Mouse (Mus musculus) gonadal fat pad, adult 2 months (tissue): ENCODE data around the gene Misp. TPM values are rescaled to one million over a fixed set of nuclear protein-coding genes. Genes with fewer than 3 reads are reported as not detected.

Experiments
- DNase-seq: peaks from one replicate; pipeline ENCODE4 v3.0.0-alpha.2; 2012; ENCODE audit warnings: low read depth
- polyA plus RNA-seq: library from polyadenylated mRNA; depleted of rRNA; stranded (reverse); fragments of >200 nt; gene quantifications from 2 replicates; pipeline ENCODE4 v1.2.3, GENCODE M21; 2012

Gene Misp
- polyA plus RNA-seq, 1 experiment = 0.59 TPM

DNA sequence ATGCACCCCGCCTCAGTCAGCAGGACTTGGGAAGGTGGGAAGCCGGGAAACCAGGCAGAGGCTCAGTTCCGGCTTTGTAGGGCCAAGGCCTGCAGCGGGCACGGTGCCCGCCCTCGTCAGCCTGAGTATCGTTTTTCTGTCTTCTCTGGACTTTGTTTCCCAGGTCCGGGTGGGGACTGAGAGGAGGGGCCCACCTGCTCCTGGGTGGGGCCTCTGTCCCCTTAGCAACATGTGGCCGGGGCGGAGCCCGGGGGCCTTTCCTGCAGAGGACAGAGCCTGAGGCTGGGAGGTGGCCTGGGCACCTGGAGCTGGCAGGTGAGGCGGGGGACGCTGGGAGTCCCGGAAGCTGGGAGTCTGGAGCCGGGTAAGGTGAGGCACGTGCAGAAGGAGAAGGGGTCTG, 1.6 kb downstream of the Misp start:
- no peak for DNase-seq

DNA sequence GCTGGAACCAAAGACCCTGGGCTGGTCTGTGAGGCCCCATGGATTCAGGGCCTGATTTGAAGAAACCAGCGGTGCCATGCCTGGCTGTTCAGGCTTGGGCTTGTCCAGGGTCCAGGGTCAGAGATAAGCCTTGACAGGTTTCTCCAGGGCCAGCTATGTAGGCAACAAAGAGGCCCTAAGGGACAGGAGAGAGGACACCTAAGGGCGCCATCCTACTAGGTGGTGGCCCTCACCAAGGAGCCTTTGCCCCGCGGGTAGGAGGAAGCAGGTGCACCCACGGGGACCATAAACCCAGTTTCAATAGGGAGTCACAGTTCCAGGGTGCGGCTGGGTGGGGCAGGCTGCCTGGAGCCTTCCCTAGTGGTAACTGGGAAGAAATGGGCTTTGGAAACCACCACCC, 2.2 kb downstream of the Misp start:
- no peak for DNase-seq

DNA sequence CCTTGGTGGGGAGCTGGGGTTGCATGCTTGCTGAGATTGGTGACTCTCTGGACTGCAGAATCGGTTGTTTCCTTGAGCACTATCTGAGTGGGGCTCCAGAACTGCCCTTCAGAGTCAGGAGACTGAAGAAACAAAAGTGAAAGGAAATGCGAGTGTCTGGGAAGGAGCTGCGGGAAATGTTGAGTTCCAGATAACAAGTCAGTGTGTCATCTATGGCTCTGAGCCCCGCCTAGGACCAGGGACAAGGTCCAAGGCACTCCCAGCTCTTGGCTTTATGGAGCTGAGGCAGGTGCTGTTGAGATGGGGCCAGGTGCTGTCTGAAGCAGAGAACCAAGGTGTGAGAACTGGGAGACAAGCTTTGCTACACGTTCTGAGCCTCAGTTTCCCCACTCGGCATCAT, 3.6 kb downstream of the Misp start:
- DNase-seq = no peak

DNA sequence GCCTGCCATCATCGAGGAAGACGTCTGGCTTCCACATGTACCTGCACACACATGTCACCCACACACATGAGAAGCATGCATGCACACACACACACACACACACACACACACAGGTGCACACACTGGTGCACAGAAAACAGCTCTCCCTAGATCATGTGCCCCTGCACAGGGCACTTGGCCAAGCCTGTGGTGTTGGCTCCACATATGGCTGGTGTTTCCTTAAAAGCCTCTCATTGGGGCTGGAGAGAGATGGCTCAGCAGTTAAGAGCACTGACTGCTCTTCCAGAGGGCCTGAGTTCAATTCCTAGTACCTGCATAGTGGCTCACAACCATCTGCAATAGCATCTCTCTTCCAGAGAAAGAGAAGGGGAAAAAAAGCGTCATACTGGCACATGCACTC, 10.8 kb downstream of the Misp start:
- DNase-seq = no peak

DNA sequence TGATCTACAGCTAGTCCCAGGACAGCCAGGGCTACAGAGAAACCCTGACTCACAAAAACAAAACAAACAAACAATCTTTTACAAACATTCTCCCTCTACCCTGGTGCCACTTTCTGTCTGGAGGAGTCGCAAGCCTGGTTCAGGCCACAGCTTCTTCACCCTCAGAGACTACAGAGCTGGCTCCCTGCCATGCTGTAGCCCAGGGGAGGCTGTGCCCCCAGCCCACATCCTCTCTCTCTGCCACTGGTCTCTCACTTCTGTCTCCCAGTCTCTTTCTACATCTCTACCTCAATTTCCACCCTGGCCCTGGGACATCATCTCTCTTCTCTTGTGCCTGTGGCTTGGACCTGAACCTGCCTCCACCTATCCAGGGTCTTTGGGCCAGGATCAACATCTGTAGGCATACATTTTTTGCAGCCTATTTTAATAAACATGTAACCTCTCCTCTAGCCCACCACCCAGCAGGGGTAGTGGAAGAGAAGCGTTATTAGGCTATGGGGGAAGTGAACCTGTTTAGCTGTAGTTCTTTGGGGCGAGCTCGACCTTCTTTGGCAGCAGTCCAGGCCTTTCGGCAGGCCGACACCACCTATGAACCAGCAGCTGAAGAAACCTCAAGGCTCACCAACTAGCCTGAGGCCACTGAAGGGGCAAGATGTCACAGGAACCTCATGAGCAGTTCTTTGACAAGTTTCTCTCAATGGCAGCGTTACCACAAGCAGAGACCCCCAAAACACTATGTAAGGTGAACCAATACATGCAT, 11.4 kb downstream of the Misp start:
- no peak for DNase-seq

DNA sequence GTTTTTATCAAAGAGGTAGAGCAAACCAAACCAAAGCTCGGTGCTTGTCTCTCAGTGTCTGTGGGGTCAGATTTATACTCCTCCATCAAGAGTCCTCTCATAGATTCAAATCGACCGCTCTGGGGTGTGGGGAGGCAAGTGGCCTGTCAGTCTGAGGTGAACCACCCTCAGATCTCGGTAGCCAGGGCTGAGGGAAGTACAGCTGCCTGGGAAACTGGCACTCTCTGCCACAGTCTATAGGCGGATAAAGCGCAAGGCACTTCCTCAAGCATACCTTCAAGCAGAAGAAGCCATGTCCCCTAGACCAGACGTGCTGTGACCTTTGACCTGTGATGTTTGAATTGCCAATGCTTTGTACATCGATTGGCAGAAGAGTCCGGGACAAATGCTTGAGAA, 12.0 kb downstream of the Misp start:
- DNase-seq = no peak

DNA sequence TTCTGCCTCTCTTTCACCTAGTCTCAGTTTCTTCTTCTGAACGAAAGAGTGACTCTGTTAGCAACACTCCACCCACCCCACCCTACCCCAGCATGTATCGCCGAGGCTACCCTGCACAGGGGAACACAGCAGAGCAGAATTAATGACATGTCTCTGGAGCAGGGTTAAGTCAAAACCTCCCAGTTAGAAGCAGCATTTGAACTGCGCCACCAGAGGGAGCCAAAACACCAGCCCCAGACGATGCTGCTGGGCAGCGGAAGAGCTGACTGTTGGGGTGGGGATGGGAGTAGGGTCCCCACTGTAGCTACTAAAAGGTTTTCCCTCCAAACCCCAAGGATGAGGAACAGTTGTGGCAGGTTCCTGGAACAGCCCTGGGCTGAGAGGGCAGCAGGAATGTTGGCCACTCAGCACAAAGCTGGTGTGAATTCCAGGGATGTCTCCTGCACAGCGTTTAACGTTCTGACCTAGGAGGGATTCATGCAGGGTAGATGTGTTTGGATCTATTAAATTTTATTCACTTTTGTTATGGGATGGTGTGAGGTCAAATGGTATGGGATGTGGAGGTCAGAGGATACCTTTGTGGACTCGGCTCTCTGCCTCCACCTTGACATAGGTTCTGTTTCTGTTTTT, 14.1 kb downstream of the Misp start:
- DNase-seq = no peak

DNA sequence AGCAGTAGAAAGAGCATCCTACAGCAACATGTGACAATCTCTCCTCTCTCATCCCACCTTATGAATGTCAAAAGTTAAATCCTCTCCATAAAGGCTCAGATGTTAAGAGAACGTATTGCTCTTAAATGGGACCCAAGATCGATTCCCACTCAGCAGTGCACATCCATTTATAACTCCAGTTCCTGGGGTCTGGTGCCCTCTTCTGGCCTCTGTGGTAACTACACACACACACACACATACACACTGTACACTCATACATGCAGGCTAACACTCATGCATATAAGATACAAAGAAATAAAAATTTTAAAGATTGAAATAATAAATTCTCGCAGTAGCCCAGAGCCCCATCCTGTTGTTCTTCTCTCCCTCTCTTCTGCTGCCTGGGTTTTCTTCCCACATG, 16.1 kb downstream of the Misp start:
- DNase-seq = no peak

DNA sequence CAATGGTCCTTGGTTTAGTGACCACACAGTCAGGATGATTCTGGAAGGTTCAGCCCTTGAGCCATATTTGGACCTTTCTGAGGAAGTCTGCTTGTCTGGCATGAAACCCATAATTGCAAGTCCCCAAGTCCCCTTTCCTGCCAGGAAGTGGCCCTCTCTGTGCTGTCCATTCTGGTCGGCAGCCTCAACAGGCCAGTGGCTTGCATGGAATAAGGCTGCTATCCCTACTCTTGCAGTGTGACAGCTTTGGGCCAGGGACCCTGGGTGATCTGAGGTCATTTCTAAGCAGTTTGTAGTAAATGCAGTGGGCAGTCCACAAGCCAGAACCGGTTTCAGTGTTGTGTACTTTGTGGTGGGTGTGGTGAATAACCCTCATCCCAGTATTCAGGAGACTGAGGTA, 17.4 kb downstream of the Misp start:
- DNase-seq = no peak

DNA sequence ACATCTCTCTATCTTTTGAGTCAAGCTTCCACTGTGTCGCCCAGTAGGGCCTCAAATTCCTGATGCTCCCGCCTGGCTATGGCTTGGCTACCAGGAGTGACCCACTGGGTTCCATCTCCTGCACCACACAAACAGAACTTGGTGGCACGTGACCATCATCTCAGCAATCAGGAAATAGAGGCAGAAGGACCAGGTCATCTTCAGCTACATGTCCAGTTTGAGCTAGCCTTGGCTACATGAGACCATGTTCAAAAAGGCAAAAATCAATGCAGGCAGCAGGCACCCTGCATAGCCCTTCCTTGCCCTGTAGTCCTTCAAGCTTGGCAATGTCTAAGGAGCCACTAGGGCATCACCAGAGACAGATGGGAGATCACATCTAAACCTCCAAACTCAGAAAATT, 19.3 kb downstream of the Misp start:
- DNase-seq = no peak

DNA sequence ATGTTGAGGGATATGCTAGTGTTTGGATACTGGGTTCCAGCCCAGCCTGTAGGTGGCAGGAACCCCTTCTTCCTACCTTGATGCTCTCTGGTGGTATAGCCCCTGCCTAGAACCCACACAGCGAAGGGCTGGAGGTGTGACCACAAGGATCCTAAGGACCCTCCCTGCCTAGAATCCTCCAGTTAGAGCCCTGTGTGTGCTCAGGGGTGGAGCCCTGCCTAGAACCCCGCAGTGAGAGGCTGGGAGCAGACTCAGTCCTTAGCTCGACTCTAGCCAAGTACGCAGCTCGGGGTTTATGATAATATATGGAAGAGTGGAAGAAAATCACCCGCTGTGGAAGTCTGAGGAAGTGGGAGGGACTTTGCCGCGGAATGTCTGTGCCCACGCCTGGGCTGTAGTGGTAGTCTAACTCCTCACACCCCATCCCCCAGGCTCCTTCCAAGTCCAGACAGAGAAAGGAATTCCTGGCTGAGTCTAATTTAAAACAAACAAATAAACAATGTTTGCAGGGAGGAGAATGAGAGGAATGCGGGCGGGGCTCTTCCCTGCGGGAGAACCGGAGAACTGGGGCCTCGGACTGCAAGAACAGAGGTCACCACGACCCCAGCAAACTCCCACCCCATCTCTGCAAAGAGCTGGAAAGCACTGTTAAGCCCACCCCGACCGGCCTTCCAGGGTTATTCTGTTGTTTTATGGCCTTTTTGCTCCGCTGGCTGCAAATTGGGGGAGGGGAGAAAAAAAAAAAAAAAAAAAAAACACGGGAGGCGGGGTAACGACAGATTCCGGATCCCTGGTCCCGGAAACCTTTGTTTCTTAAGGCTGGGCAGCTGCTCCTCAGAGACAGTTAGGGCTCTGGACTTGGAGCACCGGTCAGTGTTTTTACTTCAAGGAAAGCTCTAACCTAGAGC, 20.1 kb downstream of the Misp start:
- DNase-seq = peak; percentile 55

DNA sequence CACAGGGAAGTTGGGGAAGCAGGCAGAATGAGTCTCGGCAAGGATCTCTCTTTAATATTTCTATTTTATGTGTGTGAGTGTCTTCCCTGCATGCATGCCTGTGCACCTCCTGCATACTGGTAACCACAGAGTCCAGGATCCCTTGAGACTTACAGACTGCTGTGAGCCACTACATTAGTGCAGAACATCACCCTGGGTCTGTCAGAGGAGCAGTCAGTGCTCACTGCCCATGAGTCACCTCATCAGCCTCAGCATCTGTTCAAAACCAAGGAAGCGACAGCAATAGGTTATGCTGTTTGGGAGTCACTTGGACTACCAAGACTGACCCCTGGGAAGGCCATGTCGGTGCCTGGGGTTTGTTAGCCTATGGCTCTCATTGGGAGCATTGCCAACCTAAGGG, 21.5 kb downstream of the Misp start:
- DNase-seq = no peak

DNA sequence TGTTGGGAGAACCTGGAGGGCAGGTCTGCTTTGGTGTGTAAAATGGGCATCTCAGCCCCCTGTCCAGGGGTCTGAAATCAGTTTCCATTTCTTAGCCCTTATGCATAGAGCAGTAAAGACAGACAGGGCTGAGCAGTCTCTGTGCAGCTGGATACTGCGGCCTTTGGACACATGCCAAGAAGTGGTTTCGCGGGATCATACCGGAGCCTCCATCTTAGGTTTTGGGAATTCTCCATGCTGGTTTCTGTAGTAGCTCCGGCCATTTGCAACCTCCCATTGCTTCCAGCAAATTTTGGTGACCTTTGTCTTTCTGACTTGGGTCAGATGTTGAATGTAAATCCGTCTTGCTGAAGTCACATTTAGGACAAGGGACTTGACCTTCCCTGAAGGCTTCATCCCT, 22.7 kb downstream of the Misp start:
- DNase-seq = no peak

DNA sequence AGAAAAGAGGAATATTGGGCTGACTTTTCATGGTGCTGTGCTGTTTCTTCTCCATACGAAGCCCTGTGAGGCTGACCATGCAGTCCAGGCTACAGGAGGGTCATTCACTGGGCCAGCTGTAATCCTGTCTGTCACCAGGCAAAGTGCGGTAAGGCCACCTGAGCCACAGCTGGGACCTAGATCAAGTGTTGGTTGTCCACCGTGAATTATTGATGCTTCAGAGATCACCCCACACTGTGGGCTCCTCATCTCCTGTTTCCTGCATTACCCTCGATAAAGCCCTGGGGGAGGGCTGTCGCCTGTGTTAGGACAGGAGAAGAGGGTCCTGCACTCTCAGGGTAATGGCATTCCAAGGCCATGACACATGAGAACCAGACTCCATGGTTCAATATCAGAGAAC, 25.8 kb downstream of the Misp start:
- DNase-seq = no peak

DNA sequence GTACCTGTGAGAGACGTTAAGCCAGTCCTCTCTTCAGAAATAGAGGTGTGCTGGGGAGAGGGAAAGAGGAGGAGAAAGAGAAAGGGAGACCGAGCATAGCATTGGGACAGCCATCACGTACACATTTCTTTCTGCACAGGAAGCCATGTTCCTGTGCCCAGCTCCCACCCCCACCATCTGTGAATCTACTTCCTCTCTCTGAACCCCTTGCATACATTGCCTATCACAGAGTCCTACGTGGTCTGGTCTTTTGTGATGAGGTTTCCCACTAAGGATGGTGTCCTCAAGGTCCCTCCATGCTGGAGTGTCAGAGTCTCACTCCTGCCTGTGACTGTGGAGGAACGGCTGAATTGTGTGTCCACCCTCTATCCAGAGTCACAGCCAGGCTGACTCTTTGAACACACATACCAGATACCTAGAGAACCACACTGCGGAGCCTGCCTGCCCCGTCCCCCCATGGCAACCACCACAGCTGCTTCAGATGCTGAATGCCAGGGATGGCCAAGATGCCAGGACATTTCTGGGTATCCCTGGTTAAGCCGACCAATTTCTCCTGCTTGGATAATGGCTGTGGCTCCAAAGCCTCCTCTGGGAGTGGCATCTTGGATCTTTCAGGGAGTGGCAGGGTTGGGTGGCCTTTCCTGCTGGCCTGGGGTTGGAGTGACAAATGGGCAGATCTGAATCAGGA, 29.3 kb downstream of the Misp start:
- no peak for DNase-seq

DNA sequence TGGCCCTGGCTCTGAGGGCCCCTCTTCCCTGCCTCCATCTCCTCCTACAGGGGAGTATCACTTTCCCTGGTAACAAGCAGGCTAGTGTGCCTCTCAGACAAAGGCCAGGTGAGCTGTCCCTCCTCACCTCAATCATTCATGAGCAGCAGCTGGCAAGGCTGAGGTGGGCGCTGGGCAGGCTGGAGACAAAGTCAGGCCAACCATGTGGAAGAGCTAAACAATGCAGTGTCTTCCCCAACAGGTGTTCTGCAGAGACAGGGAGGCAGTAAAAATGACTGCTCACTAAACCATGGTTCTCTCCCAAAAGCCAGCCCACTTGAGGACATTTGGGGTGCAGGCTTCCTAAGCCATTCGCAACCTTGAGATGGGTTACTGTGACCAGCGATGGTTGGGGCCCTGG, 30.9 kb downstream of the Misp start:
- DNase-seq = no peak

DNA sequence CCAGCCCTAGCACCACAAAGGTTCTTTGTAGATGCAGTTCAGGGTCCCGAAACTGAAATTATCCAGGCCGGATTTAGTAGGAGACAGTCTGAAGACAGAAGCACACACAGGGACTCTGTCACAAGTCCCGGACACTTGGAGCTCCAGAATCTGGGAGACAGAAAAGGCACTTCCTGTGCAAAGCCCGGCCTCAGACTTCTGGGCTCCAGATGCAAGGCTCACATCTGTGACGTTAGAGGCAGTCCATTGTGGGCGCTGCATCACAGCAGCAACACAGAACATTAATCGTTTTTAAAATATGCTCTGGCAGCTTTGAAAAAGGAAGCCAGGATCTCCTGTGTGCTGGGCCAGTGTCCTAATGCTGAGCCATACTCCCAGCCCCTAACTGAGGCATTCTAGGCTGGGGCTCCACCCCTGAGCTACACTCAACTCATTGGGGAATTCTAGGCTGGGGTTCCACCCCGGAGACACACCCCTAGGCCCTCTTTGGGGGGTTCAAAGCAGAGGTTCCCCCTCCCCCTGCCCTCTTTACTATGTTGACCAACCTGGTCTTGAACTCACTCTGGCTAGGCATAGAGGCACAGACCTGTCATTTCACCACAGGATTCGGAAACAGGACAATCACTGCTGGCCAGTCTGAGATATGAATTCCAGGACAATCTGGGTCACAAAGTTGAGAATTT, 31.5 kb downstream of the Misp start:
- DNase-seq = no peak

DNA sequence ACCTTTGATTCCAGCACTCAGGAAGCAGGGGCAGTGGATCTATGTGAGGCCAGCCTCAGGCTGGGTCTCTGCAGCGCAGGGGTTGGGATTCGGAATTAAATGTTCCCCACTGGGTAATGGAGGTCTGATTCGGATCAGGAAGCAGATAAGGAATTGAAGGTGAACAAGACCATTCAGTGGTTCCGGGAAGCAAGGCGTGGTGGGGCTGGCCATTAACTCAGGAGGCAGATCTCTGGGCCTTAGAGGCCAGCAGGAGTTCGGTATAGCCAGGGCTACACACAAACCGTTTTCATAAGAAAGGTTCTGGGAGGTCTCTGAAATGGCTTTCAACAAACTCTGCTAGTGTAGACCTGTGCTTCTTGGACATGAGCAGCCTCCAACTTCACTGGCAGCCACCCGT, 32.0 kb downstream of the Misp start:
- no peak for DNase-seq

DNA sequence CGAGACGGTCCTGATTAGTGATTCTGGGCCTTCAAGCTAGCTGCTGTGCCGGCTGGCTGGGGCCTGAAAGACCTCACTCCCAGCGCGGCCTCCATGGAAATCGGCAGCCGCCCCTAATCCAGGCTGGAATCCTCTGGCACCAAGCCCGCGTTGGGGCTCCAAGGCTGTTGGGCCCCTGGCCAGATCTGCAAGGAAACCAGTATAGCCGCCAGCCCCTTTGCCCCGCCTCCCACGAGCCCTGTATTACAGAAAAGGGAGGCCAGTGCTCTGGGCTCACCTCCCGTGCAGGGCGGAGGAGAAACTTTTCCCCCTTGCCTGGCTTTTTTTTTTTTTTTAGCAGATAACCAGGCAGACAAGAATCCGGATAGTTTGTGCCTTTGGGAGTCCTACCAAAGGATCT, 32.6 kb downstream of the Misp start:
- DNase-seq = peak; percentile 62

DNA sequence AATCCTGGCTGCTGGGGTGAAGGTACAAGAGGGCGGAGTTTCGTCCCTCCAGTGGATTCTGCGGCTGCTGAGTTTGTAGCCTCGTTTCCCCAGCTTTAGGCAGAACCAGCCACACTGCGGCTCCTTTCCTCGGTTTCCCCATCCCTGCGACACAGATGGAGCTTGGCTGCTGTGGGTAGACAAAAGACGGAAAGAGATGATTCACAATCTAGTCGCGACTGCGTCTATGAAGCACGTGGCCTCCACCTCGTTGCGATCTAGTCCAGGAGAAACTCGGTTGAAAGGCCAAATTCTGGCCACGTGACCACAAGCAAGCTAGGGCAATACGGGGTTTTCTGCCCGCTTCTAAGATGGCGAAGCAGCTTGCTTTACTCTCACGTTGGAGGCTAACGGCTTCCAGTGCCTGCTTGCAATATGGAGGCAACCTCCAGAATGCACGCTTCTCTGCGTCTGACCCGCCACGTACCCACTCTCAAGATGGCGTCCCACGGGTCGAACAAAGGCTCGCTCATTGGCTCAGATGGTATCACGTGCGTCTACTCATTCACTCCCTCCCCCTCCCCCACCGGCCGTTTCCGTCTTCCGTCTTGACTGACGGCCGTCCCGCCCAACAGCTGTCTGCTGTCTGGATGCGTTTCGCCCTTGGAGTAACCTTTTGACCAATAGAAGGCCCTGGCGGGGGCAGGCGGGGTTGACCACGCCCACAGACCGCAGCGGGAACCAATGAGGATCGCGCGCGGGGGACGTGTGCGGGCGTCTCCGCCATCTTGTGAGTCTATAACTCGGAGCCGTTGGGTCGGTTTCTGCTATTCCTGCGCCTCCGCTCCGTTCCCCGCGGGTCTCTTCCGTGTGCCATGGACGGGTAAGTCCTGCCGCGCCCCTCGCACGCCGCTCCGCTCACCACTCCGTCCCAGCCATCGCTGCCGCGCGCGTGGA, 33.3 kb downstream of the Misp start, which contains the start of gene Ptbp1:
Gene Ptbp1, plus strand, starts transcription at position 568 of the 936 bp plus-strand sequence.
- peak; percentile 97 for DNase-seq
